Mouse (Mus musculus) heart, adult 2 months (tissue): ENCODE data around the gene Car8.

ENCODE experiments used
- CTCF ChIP-seq: fragments of 200-600 bp; IDR thresholded peaks from 2 replicates; pipeline ENCODE4 v1.8.1; 2022; ENCODE audit warnings: antibody characterized with exemption, mild to moderate bottlenecking, moderate library complexity
- POLR2A ChIP-seq: fragments of 200-500 bp; IDR thresholded peaks from 2 replicates; pipeline ENCODE4 v1.6.1; 2011; ENCODE audit warnings: mild to moderate bottlenecking, low read depth, low read length, control low read depth; ENCODE audit not compliant: insufficient read depth

DNA sequence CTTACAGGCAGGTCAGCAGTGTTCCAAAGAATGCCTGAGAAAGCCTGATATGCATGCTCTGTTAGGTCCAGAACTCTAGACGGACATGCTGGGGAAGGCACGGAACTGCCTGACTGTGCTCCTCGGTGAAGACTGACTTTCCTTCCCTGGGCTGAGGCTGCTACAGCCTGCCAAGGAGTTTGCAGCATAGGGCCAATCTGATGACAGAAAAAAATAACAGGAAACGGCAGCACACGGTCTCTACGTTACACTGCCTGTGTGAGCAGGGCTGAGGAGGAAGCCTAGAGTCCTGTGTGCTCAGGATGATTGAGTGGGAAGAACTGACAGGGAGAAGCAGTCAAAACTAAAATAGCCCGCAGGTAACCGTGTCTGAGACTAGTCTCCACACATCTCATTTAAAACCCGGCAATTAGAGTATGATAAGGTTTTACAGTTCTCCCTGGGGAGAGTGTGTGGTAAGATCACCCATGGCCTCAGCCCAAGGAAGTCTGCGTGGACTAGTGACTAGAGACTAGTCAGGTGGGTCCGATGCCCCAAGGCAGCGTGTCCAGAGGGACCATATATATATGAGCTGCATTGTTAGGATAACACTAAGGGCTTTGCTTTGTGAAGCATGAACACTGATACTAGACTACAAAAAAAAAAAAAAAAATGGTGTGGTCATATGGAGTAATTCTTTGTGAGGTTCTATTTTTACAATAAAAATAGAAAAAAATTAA lies 6.3 kb downstream of the Car8 start:
- TF ChIP-seq POLR2A (peak; percentile 49), CTCF (no peak)
